Mouse (Mus musculus): ENCODE measurements around the gene Fosl1. TPM values are rescaled to one million over a fixed set of nuclear protein-coding genes. Genes with fewer than 3 reads are reported as not detected.

The Fosl1 gene
- polyA plus RNA-seq, 1 experiment from 2014 or later, result not detected

DNA sequence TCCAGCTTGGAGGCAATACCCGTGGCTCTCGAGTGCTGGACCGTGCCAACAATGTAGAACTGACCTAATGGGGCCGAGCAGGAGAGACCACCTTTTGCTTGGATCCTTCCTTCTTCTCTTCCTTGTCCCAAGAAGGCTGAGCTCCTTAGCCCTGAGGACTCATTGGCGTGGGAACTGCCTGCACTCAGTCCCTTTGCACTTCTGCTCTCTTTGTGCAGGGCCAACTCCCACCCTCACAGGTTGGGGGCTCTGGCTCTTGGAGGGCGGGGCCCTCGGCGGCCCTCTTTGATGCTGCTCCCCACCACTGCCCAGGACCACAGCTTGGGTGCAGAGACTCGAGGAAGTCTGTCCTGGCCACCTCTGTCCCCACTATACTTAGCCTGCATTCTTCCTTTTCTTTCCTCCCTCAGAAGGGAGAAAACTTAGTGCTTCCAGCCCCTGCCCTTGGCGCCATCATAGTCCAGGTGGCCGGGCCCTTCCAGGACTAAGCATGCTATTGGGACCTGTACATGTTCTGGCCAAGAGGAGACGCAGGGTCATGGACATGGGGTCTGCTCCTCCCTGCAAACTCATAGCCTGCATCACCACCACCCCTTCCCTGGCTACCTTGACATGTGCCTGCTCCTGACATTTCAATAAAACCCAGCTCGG is 20.6 kb upstream of the Fosl1 start:
- peaks cover 39% of the 10 kb centered on the region for H3K4me1 ChIP-seq
- no peaks in the 10 kb centered on the region for H3K9me3 ChIP-seq (replicated peaks)
- ATAC-seq, result no peak
- H3K27ac ChIP-seq, result no peak overlapping the region
- H3K4me2 ChIP-seq, result peak overlapping the region; percentile 95
- WGBS (ENCODE audit: insufficient replicate concordance), result 88% methylated on average over 13 of the region's 13 CpGs
- 0 out of 2 replicates have a peak overlapping the region, but pooled peaks have one; percentile 78 for H3K4me3 ChIP-seq
- H3K36me3 ChIP-seq, result peaks cover 29% of the 10 kb centered on the region
- H3K27me3 ChIP-seq (replicated peaks), result no peaks in the 10 kb centered on the region
- H3K9ac ChIP-seq, result 0 out of 2 replicates have a peak overlapping the region, but pooled peaks have one; percentile 12

- 83% methylated on average over 2 of the region's 2 CpGs for WGBS (ENCODE audit: insufficient replicate concordance)
- ATAC-seq, result no peak
- peaks cover 37% of the 10 kb centered on the region for H3K4me1 ChIP-seq
These were observed 19.3 kb upstream of the Fosl1 start for GRCm38 (mm10) chr19:5428083-5428482.

DNA sequence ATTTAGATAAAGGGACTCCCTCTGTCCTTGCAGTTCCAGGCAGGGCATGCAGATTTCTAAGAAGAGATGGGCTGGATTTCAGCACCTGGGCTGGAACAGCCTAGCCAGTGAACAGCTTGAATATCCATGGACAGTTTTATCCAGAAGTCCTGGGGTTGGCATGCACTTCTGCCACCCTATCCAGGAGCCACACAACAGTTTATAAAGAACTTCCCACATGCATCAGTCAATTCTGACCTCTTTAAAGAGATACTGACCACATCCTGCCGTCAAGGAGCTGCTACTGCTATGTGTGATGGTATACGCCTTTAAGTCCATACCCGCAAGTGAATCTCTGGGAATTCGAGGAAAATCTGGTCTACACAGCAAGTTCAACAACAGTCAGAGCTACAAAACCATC is 18.1 kb upstream of the Fosl1 start:
- no peak overlapping the region for H3K4me2 ChIP-seq
- peaks cover 14% of the 10 kb centered on the region for H3K36me3 ChIP-seq
- 63% methylated on average over 4 of the region's 4 CpGs for WGBS (ENCODE audit: insufficient replicate concordance)
- no peaks in the 10 kb centered on the region for H3K9me3 ChIP-seq (replicated peaks)
- no peak overlapping the region for H3K9ac ChIP-seq
- ATAC-seq, result no peak
- H3K27ac ChIP-seq, result no peak overlapping the region
- 0 out of 2 replicates have a peak, but pooled peaks cover 3% of the 10 kb centered on the region for H3K27me3 ChIP-seq (replicated peaks)
- no peak overlapping the region for H3K4me3 ChIP-seq
- peaks cover 37% of the 10 kb centered on the region for H3K4me1 ChIP-seq

More at GRCm38 (mm10) chr19:5428083-5428482, 19.3 kb upstream of the Fosl1 start:
- Histone ChIP-seq H3K9me3 (replicated peaks) (no peaks in the 10 kb centered on the region), H3K27me3 (replicated peaks) (no peaks in the 10 kb centered on the region), H3K4me3 (no peak overlapping the region), H3K9ac (no peak overlapping the region), H3K27ac (no peak overlapping the region), H3K36me3 (peaks cover 16% of the 10 kb centered on the region), H3K4me2 (no peak overlapping the region)

GRCm38 (mm10) chr19:5429806-5430205 is 17.5 kb upstream of the Fosl1 start:
- Histone ChIP-seq H3K4me3 (no peak overlapping the region), H3K36me3 (peaks cover 14% of the 10 kb centered on the region), H3K27me3 (replicated peaks) (peaks cover 8% of the 10 kb centered on the region; the same call in 1 of the 2 replicates), H3K27ac (no peak overlapping the region), H3K4me2 (no peak overlapping the region), H3K9ac (no peak overlapping the region), H3K9me3 (replicated peaks) (no peaks in the 10 kb centered on the region), H3K4me1 (peaks cover 38% of the 10 kb centered on the region)
- ATAC-seq, result no peak
- WGBS (ENCODE audit: insufficient replicate concordance), result 61% methylated on average over 8 of the region's 8 CpGs

DNA sequence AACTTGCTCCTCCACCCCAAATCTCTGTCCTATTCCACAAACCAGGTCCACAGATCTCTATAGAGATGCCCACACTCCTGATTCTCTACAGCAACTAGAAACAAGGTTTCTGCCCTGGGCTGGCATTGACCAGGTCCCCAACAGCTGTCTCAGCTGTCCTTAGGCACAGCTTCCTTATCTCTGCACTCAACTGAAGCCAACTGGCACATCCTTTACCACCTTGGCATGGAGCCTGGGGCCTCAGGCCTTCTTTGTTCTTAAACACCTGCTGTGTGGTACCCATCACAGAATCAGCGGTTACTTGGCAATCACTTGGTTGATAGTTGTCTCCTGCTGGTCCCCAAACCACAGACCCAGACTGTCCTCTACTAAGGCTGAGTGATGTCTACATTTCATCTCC is 16.9 kb upstream of the Fosl1 start:
- Histone ChIP-seq H3K4me3 (no peak overlapping the region), H3K9ac (no peak overlapping the region), H3K27ac (no peak overlapping the region), H3K36me3 (peaks cover 14% of the 10 kb centered on the region), H3K9me3 (replicated peaks) (no peaks in the 10 kb centered on the region), H3K27me3 (replicated peaks) (peaks cover 13% of the 10 kb centered on the region; the same call in 1 of the 2 replicates), H3K4me1 (peaks cover 38% of the 10 kb centered on the region), H3K4me2 (no peak overlapping the region)
- WGBS (ENCODE audit: insufficient replicate concordance), result 71% methylated on average over 1 of the region's 1 CpGs
- no peak for ATAC-seq

DNA sequence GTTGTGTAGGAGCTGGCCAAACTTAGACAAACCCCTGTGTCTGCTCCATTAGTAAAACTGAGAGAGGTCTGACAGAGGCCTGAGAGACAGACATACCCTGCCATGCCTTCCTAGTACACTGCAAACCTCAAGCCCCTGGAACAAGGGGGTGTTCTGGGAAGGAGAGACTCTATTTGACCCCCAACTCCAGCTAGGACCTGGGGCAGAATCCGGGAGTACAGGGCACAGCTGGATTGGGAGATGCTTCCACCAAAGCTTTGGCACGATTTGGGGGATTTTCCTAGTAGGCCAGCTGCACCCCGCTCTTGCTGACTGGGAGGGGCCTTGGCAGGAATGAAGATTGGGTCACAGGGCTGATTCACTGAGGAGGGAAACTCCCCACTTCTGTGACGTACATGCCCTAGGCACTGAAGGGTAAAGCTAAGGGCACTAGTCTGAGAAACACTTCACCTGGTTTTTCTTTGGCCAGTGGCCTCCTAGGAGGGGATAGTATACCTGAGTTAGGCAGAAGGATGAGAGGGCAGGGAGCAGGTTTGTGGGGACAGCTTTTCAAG is 15.4 kb upstream of the Fosl1 start:
- no peak for ATAC-seq
- WGBS (ENCODE audit: insufficient replicate concordance), result 65% methylated on average over 4 of the region's 4 CpGs
- no peak overlapping the region for H3K9ac ChIP-seq
- peaks cover 23% of the 10 kb centered on the region for H3K4me1 ChIP-seq
- H3K4me2 ChIP-seq, result no peak overlapping the region
- H3K27ac ChIP-seq, result no peak overlapping the region
- peaks cover 16% of the 10 kb centered on the region; the same call in 1 of the 2 replicates for H3K27me3 ChIP-seq (replicated peaks)
- H3K4me3 ChIP-seq, result no peak overlapping the region
- peaks cover 4% of the 10 kb centered on the region for H3K36me3 ChIP-seq
- H3K9me3 ChIP-seq (replicated peaks), result no peaks in the 10 kb centered on the region

GRCm38 (mm10) chr19:5432992-5433852 is 14.1 kb upstream of the Fosl1 start:
- Histone ChIP-seq H3K4me3 (peak overlapping the region; percentile 40), H3K27ac (peak overlapping the region; percentile 68), H3K4me1 (peaks cover 20% of the 10 kb centered on the region), H3K4me2 (peak overlapping the region; percentile 72), H3K9me3 (replicated peaks) (no peaks in the 10 kb centered on the region), H3K27me3 (replicated peaks) (peaks cover 16% of the 10 kb centered on the region; the same call in 1 of the 2 replicates), H3K9ac (peak overlapping the region; percentile 57), H3K36me3 (no peaks in the 10 kb centered on the region; the same call in 1 of the 2 replicates)
- ATAC-seq, result peak; percentile 43
- 5% methylated on average over 16 of the region's 16 CpGs for WGBS (ENCODE audit: insufficient replicate concordance)

DNA sequence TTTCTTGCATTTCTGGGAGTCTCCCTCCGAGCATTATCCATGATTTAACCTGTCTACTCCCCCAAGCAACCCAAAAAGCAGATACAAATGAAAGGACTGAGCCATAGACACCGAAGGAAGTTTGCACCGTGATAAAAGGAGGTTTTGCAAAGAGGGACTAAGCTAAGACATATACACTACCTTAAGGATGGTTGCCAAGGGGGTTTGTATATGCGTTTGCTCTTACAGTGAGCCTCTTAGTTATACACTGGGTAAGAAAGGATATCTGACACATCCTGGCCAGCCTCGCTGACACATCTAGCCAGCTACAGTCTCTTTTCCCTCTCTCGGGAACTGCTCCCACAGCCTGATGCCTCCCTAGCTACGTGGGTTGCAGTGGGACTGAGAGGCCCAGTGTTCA is 13.4 kb upstream of the Fosl1 start:
- Histone ChIP-seq H3K36me3 (no peaks in the 10 kb centered on the region; the same call in 1 of the 2 replicates), H3K27me3 (replicated peaks) (peaks cover 16% of the 10 kb centered on the region; the same call in 1 of the 2 replicates), H3K4me1 (peaks cover 20% of the 10 kb centered on the region), H3K4me3 (0 out of 2 replicates have a peak overlapping the region, but pooled peaks have one; percentile 40), H3K27ac (no peak overlapping the region), H3K9ac (no peak overlapping the region; the same call in 1 of the 2 replicates), H3K9me3 (replicated peaks) (no peaks in the 10 kb centered on the region), H3K4me2 (peak overlapping the region; percentile 72)
- ATAC-seq, result no peak
- 46% methylated on average over 7 of the region's 7 CpGs for WGBS (ENCODE audit: insufficient replicate concordance)

DNA sequence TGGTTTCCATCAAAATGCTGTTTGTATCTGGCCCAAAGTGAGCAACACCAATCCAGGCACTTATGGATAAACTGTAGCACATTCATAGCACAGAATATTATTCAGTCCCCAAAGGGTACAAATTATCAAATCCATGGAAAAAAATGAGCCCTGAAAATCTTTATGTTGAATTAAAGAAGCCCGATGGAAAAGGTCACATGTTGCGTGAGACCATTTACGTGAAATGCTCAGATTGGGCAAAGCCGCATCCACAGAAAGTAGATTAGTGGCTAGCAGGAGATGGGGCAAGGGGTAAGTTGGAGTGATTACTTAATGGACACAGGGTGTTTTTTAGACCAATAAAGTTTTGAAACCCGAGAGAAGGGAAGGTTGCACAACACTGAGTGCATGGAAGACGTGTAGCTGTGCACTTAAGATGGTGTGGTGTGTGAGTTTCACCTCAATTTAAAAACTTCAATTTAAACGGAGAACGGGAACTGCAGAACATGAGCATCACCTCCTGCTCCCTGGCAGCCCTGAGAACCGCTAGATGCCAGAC is 2.9 kb upstream of the Fosl1 start:
- ATAC-seq, result no peak
- Histone ChIP-seq H3K27me3 (replicated peaks) (peaks cover 65% of the 10 kb centered on the region), H3K4me3 (no peak overlapping the region), H3K9me3 (replicated peaks) (peaks cover 8% of the 10 kb centered on the region; the same call in 1 of the 2 replicates), H3K36me3 (no peaks in the 10 kb centered on the region), H3K9ac (no peak overlapping the region), H3K4me1 (peaks cover 23% of the 10 kb centered on the region), H3K27ac (no peak overlapping the region), H3K4me2 (no peak overlapping the region)
- 51% methylated on average over 9 of the region's 9 CpGs for WGBS (ENCODE audit: insufficient replicate concordance)

- Histone ChIP-seq H3K4me2 (no peak overlapping the region), H3K9me3 (replicated peaks) (peaks cover 7% of the 10 kb centered on the region; the same call in 1 of the 2 replicates), H3K27me3 (replicated peaks) (peaks cover 70% of the 10 kb centered on the region), H3K27ac (no peak overlapping the region), H3K4me1 (peaks cover 23% of the 10 kb centered on the region), H3K9ac (no peak overlapping the region), H3K36me3 (no peaks in the 10 kb centered on the region), H3K4me3 (no peak overlapping the region)
- 38% methylated on average over 7 of the region's 7 CpGs for WGBS (ENCODE audit: insufficient replicate concordance)
- no peak for ATAC-seq
These were observed 2.4 kb upstream of the Fosl1 start for GRCm38 (mm10) chr19:5444954-5445353.

DNA sequence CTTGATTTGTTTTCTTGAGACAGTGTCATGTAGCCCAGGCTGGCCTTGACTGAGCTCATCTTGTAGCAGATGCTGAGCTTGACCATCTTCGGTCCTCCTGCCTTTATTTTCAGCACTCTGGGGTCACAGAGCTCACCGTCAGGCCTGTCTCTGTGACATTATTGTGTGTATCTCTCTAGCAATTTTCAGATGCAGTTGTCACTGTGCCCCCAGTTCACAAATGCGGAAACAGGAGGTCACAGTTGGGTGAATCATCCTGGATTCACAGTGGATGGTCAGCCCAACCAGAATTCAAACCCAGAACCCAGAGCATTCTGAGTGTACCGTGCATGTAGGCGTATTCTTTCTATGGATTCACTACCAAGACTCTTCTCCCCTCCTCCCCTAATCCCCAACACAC is 1.6 kb upstream of the Fosl1 start:
- ATAC-seq, result no peak
- no peak overlapping the region for H3K27ac ChIP-seq
- no peak overlapping the region for H3K9ac ChIP-seq
- 75% methylated on average over 5 of the region's 5 CpGs for WGBS (ENCODE audit: insufficient replicate concordance)
- H3K4me3 ChIP-seq, result no peak overlapping the region
- H3K9me3 ChIP-seq (replicated peaks), result no peaks in the 10 kb centered on the region
- H3K4me1 ChIP-seq, result peaks cover 23% of the 10 kb centered on the region
- no peaks in the 10 kb centered on the region for H3K36me3 ChIP-seq
- H3K4me2 ChIP-seq, result no peak overlapping the region
- H3K27me3 ChIP-seq (replicated peaks), result peaks cover 78% of the 10 kb centered on the region

All from liver, embryonic 12.5 days (tissue).